Mouse (Mus musculus) G1E (cell line): ENCODE results near the gene Afdn.

ENCODE experiments used
- CTCF ChIP-seq: IDR thresholded peaks from 2 replicates; pipeline ENCODE4 v1.5.1; 2012; ENCODE audit warnings: low read depth, low read length, inconsistent platforms, mixed read lengths
- GATA1 ChIP-seq: IDR thresholded peaks from 2 replicates; pipeline ENCODE4 v1.6.1; 2012; ENCODE audit warnings: borderline replicate concordance, low read length, inconsistent platforms, mixed read lengths
- GATA2 ChIP-seq: IDR thresholded peaks from 2 replicates; pipeline ENCODE4 v1.6.1; 2012; ENCODE audit warnings: low read depth, low read length, inconsistent platforms, borderline replicate concordance

DNA sequence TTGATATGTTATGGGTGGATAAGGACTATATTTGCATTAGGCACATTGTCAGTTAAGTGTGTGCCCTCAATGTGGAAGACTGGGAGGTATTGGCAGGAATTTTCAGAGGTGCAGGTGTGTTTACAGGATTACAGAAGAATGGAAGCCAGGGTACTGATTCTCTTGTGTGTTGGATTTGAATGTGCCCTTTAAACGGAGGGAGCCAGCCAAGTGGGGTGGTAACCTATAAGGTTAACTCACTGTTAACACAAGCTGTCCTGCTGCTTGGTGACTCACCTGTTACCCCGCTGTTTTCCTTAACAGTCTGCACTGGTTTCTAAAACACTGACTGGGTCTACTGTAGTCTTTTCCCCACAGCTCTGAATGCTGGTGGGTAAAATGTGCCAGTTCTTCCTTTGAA, 65.1 kb downstream of the Afdn start:
- TF ChIP-seq GATA1: no peak
- TF ChIP-seq CTCF: no peak
- no peak for TF ChIP-seq GATA2
